Mouse (Mus musculus): ENCODE data around the gene Sprr2f.

Gene Sprr2f

GRCm38 (mm10) chr3:92364887-92365286 is at the start of gene Sprr2f:
TSS of gene Sprr2f (plus strand) at chr3:92365187.
- no peak for DNase-seq (ENCODE audit: low read depth, low spot score)

- no peak for DNase-seq (ENCODE audit: low read depth, low spot score)
Measured at GRCm38 (mm10) chr3:92316320-92316719, 48.7 kb upstream of the Sprr2f start, which contains the start of gene Sprr2b. TSS of gene Sprr2b (plus strand) at chr3:92316620.

GRCm38 (mm10) chr3:92317384-92317783 is 47.6 kb upstream of the Sprr2f start:
- no peak for DNase-seq (ENCODE audit: low read depth, low spot score)

GRCm38 (mm10) chr3:92336278-92336677 is 28.7 kb upstream of the Sprr2f start:
- DNase-seq (ENCODE audit: low read depth, low spot score), result no peak

- no peak for DNase-seq (ENCODE audit: low read depth, low spot score)
Measured at GRCm38 (mm10) chr3:92338840-92339239, 26.1 kb upstream of the Sprr2f start, which contains the start of gene Sprr2d. TSS of gene Sprr2d (plus strand) at chr3:92339140.

- no peak for DNase-seq (ENCODE audit: low read depth, low spot score)
Measured at GRCm38 (mm10) chr3:92351843-92352242, 13.1 kb upstream of the Sprr2f start, which contains the start of gene Sprr2e. TSS of gene Sprr2e (plus strand) at chr3:92352143.

- no peak for DNase-seq (ENCODE audit: low read depth, low spot score)
Measured at GRCm38 (mm10) chr3:92361619-92362018, 3.4 kb upstream of the Sprr2f start.

GRCm38 (mm10) chr3:92373613-92374012 is 8.6 kb downstream of the Sprr2f start:
- DNase-seq (ENCODE audit: low read depth, low spot score), result no peak

- no peak for DNase-seq (ENCODE audit: low read depth, low spot score)
Measured at GRCm38 (mm10) chr3:92385385-92385784, 20.4 kb downstream of the Sprr2f start, which contains the start of gene Sprr2h. TSS of gene Sprr2h (plus strand) at chr3:92385685.

GRCm38 (mm10) chr3:92394301-92394700 is 29.3 kb downstream of the Sprr2f start:
- DNase-seq (ENCODE audit: low read depth, low spot score), result no peak

GRCm38 (mm10) chr3:92407691-92408090 is 42.7 kb downstream of the Sprr2f start, which contains the start of gene Sprr2i:
TSS of gene Sprr2i (plus strand) at chr3:92407991.
- DNase-seq (ENCODE audit: low read depth, low spot score), result no peak

All from mesoderm, embryonic 11.5 days (tissue).